Mouse (Mus musculus): ENCODE results near the gene Sap18. TPM values are rescaled to one million over a fixed set of nuclear protein-coding genes. Genes with fewer than 3 reads are reported as not detected.

Gene Sap18
- total and polyA plus RNA-seq, 3 experiments, result 8.3 to 173 (median 49.0) TPM

DNA sequence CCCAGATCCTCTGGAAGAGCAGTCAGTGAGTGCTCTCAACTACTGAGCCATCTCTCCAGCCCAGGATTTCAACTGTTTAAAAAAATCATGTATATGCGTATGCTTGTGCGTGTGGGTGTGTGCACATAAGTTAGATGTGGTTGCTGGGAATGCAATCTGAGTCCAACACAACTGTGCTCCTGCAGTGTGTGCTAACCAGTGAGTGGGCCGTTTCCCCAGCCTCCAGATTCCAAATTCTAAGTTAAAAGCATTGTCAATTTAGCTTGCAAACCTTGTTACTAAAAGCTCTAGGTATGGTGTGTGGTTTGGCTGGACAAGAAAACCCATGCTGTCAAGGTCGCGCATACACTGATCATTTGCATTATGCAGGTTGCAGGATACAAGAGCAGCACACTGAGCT, 13.9 kb downstream of the Sap18 start:
- no peaks in the 10 kb centered on the region for H3K27me3 ChIP-seq (replicated peaks)
- dilution Hi-C loops (cut with MboI; ENCODE audit: extremely low pct_ligation_motif_present, extremely low pct_unique_long_range_greater_than_20kb, low sequenced_read_pairs), result no loop called here
- H3K79me2 ChIP-seq (replicated peaks; ENCODE audit: control insufficient read depth, extremely low read depth, insufficient read depth, poor library complexity, severe bottlenecking), result 0 out of 2 replicates have a peak, but pooled peaks cover 2% of the 10 kb centered on the region
- no peak for TF ChIP-seq PAX5 (IDR thresholded peaks at IDR 0.05; ENCODE audit: low read length)
- no peak for TF ChIP-seq ELF1 (IDR thresholded peaks at IDR 0.05; ENCODE audit: low read depth, low read length)
- TF ChIP-seq RCOR1 (conservative IDR thresholded peaks at IDR 0.05; ENCODE audit: low read depth, low read length), result no peak
- TF ChIP-seq USF1 (IDR thresholded peaks at IDR 0.05; ENCODE audit: low read depth, low read length), result no peak
- TF ChIP-seq ZMIZ1 (IDR thresholded peaks at IDR 0.05; ENCODE audit: low read depth, low read length), result no peak
- TF ChIP-seq NRF1 (IDR thresholded peaks at IDR 0.05; ENCODE audit: low read depth, low read length), result no peak
- TF ChIP-seq IRF4 (IDR thresholded peaks at IDR 0.05; ENCODE audit: low read depth, low read length), result no peak
- no peak for TF ChIP-seq KAT2A (IDR thresholded peaks at IDR 0.05; ENCODE audit: insufficient replicate concordance, low read length)
- TF ChIP-seq TCF12 (IDR thresholded peaks at IDR 0.05; ENCODE audit: low read depth, low read length), result no peak
- no peak for TF ChIP-seq MXI1 (IDR thresholded peaks at IDR 0.05; ENCODE audit: low read depth, low read length)
- TF ChIP-seq ZC3H11A (IDR thresholded peaks at IDR 0.05; ENCODE audit: low read depth, low read length), result no peak
- TF ChIP-seq MAZ (IDR thresholded peaks at IDR 0.05; ENCODE audit: low read depth, low read length), result no peak
- TF ChIP-seq TBP (conservative IDR thresholded peaks at IDR 0.05; ENCODE audit: low read depth, low read length), result no peak
- TF ChIP-seq CHD2 (IDR thresholded peaks at IDR 0.05; ENCODE audit: low read length), result no peak
- TF ChIP-seq RAD21 (IDR thresholded peaks at IDR 0.05; ENCODE audit: low read depth, low read length), result no peak
- no peak for TF ChIP-seq UBTF (IDR thresholded peaks at IDR 0.05; ENCODE audit: low read depth, low read length)
- TF ChIP-seq JUN (IDR thresholded peaks at IDR 0.05; ENCODE audit: insufficient read depth, low read depth, low read length), result no peak
- TF ChIP-seq E2F4 (IDR thresholded peaks at IDR 0.05; ENCODE audit: insufficient replicate concordance, low read depth, low read length), result no peak
- no peak for TF ChIP-seq CHD1 (IDR thresholded peaks at IDR 0.05; ENCODE audit: low read depth, low read length)
- H3K27ac ChIP-seq (ENCODE audit: insufficient read depth, low read depth), result no peak overlapping the region
- no peak overlapping the region for H3K9ac ChIP-seq (ENCODE audit: insufficient read depth, low read depth)
- no peak overlapping the region for H3K4me2 ChIP-seq (ENCODE audit: insufficient read depth, low read depth, poor library complexity, severe bottlenecking)
- H3K36me3 ChIP-seq (replicated peaks in 1 of 2; ENCODE audit: control insufficient read depth in 1 of 2, insufficient read depth in 1 of 2, low read length in 1 of 2), result peaks cover 62 to 91% of the 10 kb centered on the region in 2 experiments
- H3K4me3 ChIP-seq (replicated peaks in 1 of 3; ENCODE audit: low read depth in 2 of 3, low read length in 2 of 3, poor library complexity in 1 of 3), result no peak overlapping the region
- H3K4me1 ChIP-seq (ENCODE audit: control insufficient read depth in 1 of 2, insufficient read depth in 2 of 2), result no peaks in the 10 kb centered on the region
- no peak for DNase-seq (ENCODE audit: extremely low read depth)
- in situ Hi-C loops (cut with MboI; ENCODE audit: low pct_ligation_motif_present, low pct_unique_long_range_greater_than_20kb, low sequenced_read_pairs), result no loop called here
- peaks cover 20% of the 10 kb centered on the region for H3K9me3 ChIP-seq (replicated peaks; ENCODE audit: low read length)

DNA sequence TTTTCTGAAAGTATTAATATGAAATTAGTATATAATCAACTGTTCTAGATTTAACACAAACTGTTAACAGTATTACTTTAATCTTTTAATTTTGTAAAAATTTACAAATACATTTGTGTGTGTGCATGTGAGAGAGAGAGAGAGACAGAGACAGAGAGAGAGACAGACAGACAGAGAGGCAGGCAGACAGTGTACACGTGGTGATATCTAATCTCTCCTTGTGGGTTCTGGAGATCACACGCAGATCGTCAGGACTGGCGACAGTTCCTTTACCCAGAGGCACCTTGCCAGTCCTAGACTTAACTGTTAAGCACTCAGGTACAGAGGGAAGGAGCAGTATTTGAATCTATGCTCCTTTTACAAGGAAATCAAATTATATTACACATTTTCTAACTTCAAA, 22.9 kb downstream of the Sap18 start:
- Histone ChIP-seq H3K9me3 (replicated peaks; ENCODE audit: low read length) (no peaks in the 10 kb centered on the region), H3K4me2 (ENCODE audit: insufficient read depth, low read depth, poor library complexity, severe bottlenecking) (no peak overlapping the region), H3K4me3 (replicated peaks in 1 of 3; ENCODE audit: low read depth in 2 of 3, low read length in 2 of 3, poor library complexity in 1 of 3) (no peak overlapping the region), H3K27me3 (replicated peaks) (no peaks in the 10 kb centered on the region), H3K27ac (ENCODE audit: insufficient read depth, low read depth) (no peak overlapping the region), H3K4me1 (ENCODE audit: control insufficient read depth in 1 of 2, insufficient read depth in 2 of 2) (peaks cover 2 to 29% of the 10 kb centered on the region in 2 experiments; a peak in 3 of 4 replicates), H3K36me3 (replicated peaks in 1 of 2; ENCODE audit: control insufficient read depth in 1 of 2, insufficient read depth in 1 of 2, low read length in 1 of 2) (peaks cover 40 to 74% of the 10 kb centered on the region in 2 experiments), H3K79me2 (replicated peaks; ENCODE audit: control insufficient read depth, extremely low read depth, insufficient read depth, poor library complexity, severe bottlenecking) (peaks cover 27% of the 10 kb centered on the region), H3K9ac (ENCODE audit: insufficient read depth, low read depth) (no peak overlapping the region)
- no peak for TF ChIP-seq USF1 (IDR thresholded peaks at IDR 0.05; ENCODE audit: low read depth, low read length)
- no peak for TF ChIP-seq RAD21 (IDR thresholded peaks at IDR 0.05; ENCODE audit: low read depth, low read length)
- no peak for TF ChIP-seq MYC (IDR thresholded peaks at IDR 0.05; ENCODE audit: low read depth, low read length)
- TF ChIP-seq SMC3 (IDR thresholded peaks at IDR 0.05; ENCODE audit: low read depth, low read length), result no peak
- no peak for TF ChIP-seq HCFC1 (IDR thresholded peaks at IDR 0.05; ENCODE audit: low read depth, low read length)
- TF ChIP-seq ETS1 (conservative IDR thresholded peaks at IDR 0.05; ENCODE audit: low read depth, low read length), result no peak
- TF ChIP-seq PAX5 (IDR thresholded peaks at IDR 0.05; ENCODE audit: low read length), result no peak
- TF ChIP-seq ZKSCAN1 (IDR thresholded peaks at IDR 0.05; ENCODE audit: borderline replicate concordance, low read depth, low read length), result no peak
- no peak for TF ChIP-seq ELF1 (IDR thresholded peaks at IDR 0.05; ENCODE audit: low read depth, low read length)
- TF ChIP-seq POLR2A (IDR thresholded peaks at IDR 0.05; ENCODE audit: low read depth, low read length), result no peak
- TF ChIP-seq NRF1 (IDR thresholded peaks at IDR 0.05; ENCODE audit: low read depth, low read length), result no peak
- dilution Hi-C loops (cut with MboI; ENCODE audit: extremely low pct_ligation_motif_present, extremely low pct_unique_long_range_greater_than_20kb, low sequenced_read_pairs), result no loop called here
- in situ Hi-C loops (cut with MboI; ENCODE audit: low pct_ligation_motif_present, low pct_unique_long_range_greater_than_20kb, low sequenced_read_pairs), result no loop called here
- DNase-seq (ENCODE audit: extremely low read depth), result no peak
